Mouse (Mus musculus) activated CD4-positive, CD25-positive, alpha-beta regulatory T cell, adult 9 weeks (primary cell): ENCODE measurements around the gene Slc22a14. TPM values are rescaled to one million over a fixed set of nuclear protein-coding genes. Genes with fewer than 3 reads are reported as not detected.

Experiments used
- polyA plus RNA-seq: library from polyadenylated mRNA; unstranded; fragments of 100-300 nt; shearing (Covaris generic); gene quantifications from one replicate; pipeline ENCODE4 v1.2.1, GENCODE M21; 2017

The Slc22a14 gene
- polyA plus RNA-seq, result not detected

GRCm38 (mm10) chr9:119365284-119365683 is at the start of gene Slc22a14:
Slc22a14 (minus strand) TSS chr9:119365553.

GRCm38 (mm10) chr9:119401801-119402214 is 36.5 kb upstream of the Slc22a14 start, which contains the start of gene Acvr2b:
Acvr2b (plus strand) TSS chr9:119402118.

GRCm38 (mm10) chr9:119357331-119358057 is 7.9 kb downstream of the Slc22a14 start, which contains the start of gene Xylb:
Xylb (plus strand) TSS chr9:119357381.

GRCm38 (mm10) chr9:119340909-119341816 is 24.2 kb downstream of the Slc22a14 start, which contains the start of gene Myd88:
Myd88 (minus strand) TSS chr9:119341411.

GRCm38 (mm10) chr9:119339558-119340211 is 25.7 kb downstream of the Slc22a14 start, which contains the start of gene Acaa1a:
Acaa1a (plus strand) TSS chr9:119339676.

GRCm38 (mm10) chr9:119322289-119323259 is 42.8 kb downstream of the Slc22a14 start, which contains the start of gene Oxsr1:
Oxsr1 (minus strand) TSS chr9:119322427.

GRCm38 (mm10) chr9:119208998-119209397 is 156.4 kb downstream of the Slc22a14 start, which contains the start of gene Slc22a13:
Slc22a13 (minus strand) TSS chr9:119209098.

GRCm38 (mm10) chr9:119158861-119159260 is 206.5 kb downstream of the Slc22a14 start, which contains the start of gene Gm47289:
Gm47289 (plus strand) TSS chr9:119159161.

GRCm38 (mm10) chr9:119156278-119157201 is 208.8 kb downstream of the Slc22a14 start, which contains the start of gene Acaa1b:
Acaa1b (minus strand) TSS chr9:119157093.

Other genes starting within 250 kb of the Slc22a14 start
- 0.20 TPM for gene Acaa1b, start 208.5 kb downstream of the Slc22a14 start, polyA plus RNA-seq
- gene Gm47289, start 206.4 kb downstream of the Slc22a14 start, polyA plus RNA-seq, result not detected
- gene Slc22a13, start 156.5 kb downstream of the Slc22a14 start, polyA plus RNA-seq, result not detected
- 8.2 TPM for gene Oxsr1, start 43.1 kb downstream of the Slc22a14 start, polyA plus RNA-seq
- 64.4 TPM for gene Acaa1a, start 25.9 kb downstream of the Slc22a14 start, polyA plus RNA-seq
- 106 TPM for gene Myd88, start 24.1 kb downstream of the Slc22a14 start, polyA plus RNA-seq
- 0.87 TPM for gene Xylb, start 8.2 kb downstream of the Slc22a14 start, polyA plus RNA-seq
- gene Acvr2b, start 36.6 kb upstream of the Slc22a14 start, polyA plus RNA-seq, result not detected
- 19.6 TPM for gene Exog, start 79.4 kb upstream of the Slc22a14 start, polyA plus RNA-seq
- 0.05 TPM for gene Scn5a, start 213.5 kb upstream of the Slc22a14 start, polyA plus RNA-seq